Mouse (Mus musculus) kidney, postnatal 0 days (tissue): ENCODE measurements at regions not wholly inside any gene's neighbourhood (a gene's known extent, or its start where the extent isn't known, plus 50 kb on each side); places are given as distances from the start of the nearest gene placed in this dataset.

Source experiments
- ATAC-seq: fragments of 200-750 bp; cut with Nextera tagmentation; replicated peaks from 2 replicates; pipeline ENCODE4 v1.8.0; 2017; ENCODE audit warnings: low read depth, moderate number of reproducible peaks, moderate TSS enrichment, moderate library complexity; ENCODE audit not compliant: low FRiP score
- DNase-seq: peaks from one replicate; pipeline ENCODE4 v3.0.0-alpha.2; 2016; ENCODE audit warnings: low spot score
- H3K27ac ChIP-seq: fragments of 300-500 bp; sonication (generic); 2 replicates; pipeline ENCODE4 v1.5.1; 2014; ENCODE audit warnings: mild to moderate bottlenecking
- H3K27me3 ChIP-seq: fragments of 300-500 bp; sonication (generic); 2 replicates; pipeline ENCODE4 v1.6.1; 2014; ENCODE audit warnings: low read length, mixed read lengths; ENCODE audit not compliant: insufficient read depth
- H3K36me3 ChIP-seq: fragments of 300-500 bp; sonication (generic); 2 replicates; pipeline ENCODE4 v1.6.1; 2014; ENCODE audit warnings: low read length, mixed read lengths; ENCODE audit not compliant: insufficient read depth
- H3K4me1 ChIP-seq: fragments of 300-500 bp; sonication (generic); replicated peaks from 2 replicates; pipeline ENCODE4 v1.6.1; 2014; ENCODE audit warnings: antibody characterized with exemption, low read length, mixed read lengths; ENCODE audit not compliant: insufficient read depth
- H3K4me2 ChIP-seq: fragments of 300-500 bp; sonication (generic); 2 replicates; pipeline ENCODE4 v1.6.1; 2014; ENCODE audit warnings: mild to moderate bottlenecking, low read length, moderate library complexity, mixed read lengths
- H3K4me3 ChIP-seq: fragments of 300-500 bp; sonication (generic); replicated peaks from 2 replicates; pipeline ENCODE4 v1.5.1; 2014; ENCODE audit warnings: low read depth, low read length
- H3K9ac ChIP-seq: fragments of 300-500 bp; sonication (generic); 2 replicates; pipeline ENCODE4 v1.6.1; 2014; ENCODE audit warnings: low read depth, low read length
- H3K9me3 ChIP-seq: fragments of 300-500 bp; sonication (generic); replicated peaks from 2 replicates; pipeline ENCODE4 v1.6.1; 2016; ENCODE audit warnings: low read length, inconsistent platforms, mixed read lengths
- CTCF ChIP-seq: IDR thresholded peaks from 2 replicates; pipeline ENCODE4 v1.5.1; 2016; ENCODE audit warnings: antibody characterized with exemption, low read depth, mild to moderate bottlenecking, moderate library complexity
- WGBS: fragments of 180-500 bp; shearing (Covaris S2); extraction: QIAGEN DNeasy Blood & Tissue Kit; methylation state at CpG from one replicate; pipeline ENCODE4 v1.1.7; 2014; 5-methylcytosine and 5-hydroxymethylcytosine counted together

GRCm38 (mm10) chr19:48864151-48864740 lies 658.4 kb downstream of the Sorcs3 start:
- H3K9me3 ChIP-seq = no peaks in the 10 kb centered on the region
- H3K4me3 ChIP-seq = no peak overlapping the region
- DNase-seq = peak; percentile 7
- TF ChIP-seq CTCF = no peak
- no peak overlapping the region for H3K27ac ChIP-seq
- H3K9ac ChIP-seq = no peak overlapping the region
- H3K4me2 ChIP-seq = no peak overlapping the region
- H3K27me3 ChIP-seq = no peaks in the 10 kb centered on the region
- ATAC-seq = no peak; the same call in 1 of the 2 replicates
- H3K4me1 ChIP-seq = no peaks in the 10 kb centered on the region
- no peaks in the 10 kb centered on the region for H3K36me3 ChIP-seq
- 44% methylated on average over 9 of the region's 9 CpGs for WGBS

DNA sequence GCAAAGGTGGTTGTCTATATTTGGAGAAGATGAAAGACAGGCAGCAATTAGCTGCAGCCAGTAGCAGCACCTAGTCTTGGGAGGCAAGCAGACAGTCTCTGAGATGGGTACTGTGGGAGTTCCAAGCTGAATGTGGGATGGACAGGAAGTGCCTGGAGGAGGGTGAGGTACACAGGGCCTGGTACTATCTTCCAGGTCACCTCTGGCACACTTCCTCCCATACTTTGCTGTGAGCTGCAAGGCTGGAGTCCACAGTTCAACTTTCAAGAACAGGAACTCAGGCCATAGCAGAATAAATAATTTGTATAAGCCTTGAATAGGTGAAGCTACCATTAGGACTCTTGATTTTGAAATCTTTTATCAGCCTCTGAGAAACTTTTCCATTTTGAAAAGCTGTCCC lies 665.8 kb downstream of the Sorcs3 start:
- Histone ChIP-seq H3K4me1 (no peaks in the 10 kb centered on the region), H3K9me3 (no peaks in the 10 kb centered on the region), H3K27me3 (no peaks in the 10 kb centered on the region), H3K4me3 (no peak overlapping the region), H3K4me2 (no peak overlapping the region), H3K9ac (no peak overlapping the region), H3K27ac (no peak overlapping the region), H3K36me3 (no peaks in the 10 kb centered on the region)
- TF ChIP-seq CTCF = no peak
- ATAC-seq (no peak), DNase-seq (no peak)

DNA sequence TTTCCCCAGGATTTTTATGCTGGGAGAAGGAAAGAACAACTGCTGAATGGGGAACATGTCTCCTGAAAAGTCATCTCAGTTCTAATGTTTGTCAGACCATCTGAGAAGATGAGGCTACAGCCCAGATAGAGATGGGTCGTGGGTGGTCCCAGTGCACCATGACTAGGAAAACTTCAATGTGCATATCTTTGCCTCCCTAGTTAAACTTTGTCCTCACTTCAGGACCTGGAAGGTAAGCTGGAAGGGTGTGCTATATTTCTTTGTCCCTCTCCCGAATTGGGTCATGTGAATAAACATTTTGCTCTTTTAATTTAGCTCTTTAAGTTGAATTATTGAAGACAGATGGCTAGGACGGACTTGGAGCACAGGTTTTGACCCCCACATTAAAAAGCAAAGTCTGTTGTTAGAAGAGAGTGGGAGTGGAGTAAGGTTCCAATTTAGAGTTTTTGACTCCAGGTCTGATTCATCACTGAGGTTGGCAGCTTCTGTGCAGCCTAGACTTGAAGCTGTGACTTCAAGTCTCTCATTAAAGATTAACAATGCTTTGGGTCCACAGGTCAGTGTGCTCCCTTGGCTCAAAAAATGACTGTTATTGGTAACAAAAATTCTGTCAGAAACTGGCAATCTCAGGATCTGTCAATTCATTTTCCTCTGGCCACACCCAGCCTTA lies 675.8 kb downstream of the Sorcs3 start:
- ATAC-seq = no peak
- Histone ChIP-seq H3K4me3 (no peak overlapping the region), H3K9me3 (no peaks in the 10 kb centered on the region), H3K4me2 (no peak overlapping the region), H3K9ac (no peak overlapping the region), H3K36me3 (no peaks in the 10 kb centered on the region), H3K27ac (no peak overlapping the region), H3K27me3 (no peaks in the 10 kb centered on the region), H3K4me1 (no peaks in the 10 kb centered on the region)
- peak; percentile 65 for DNase-seq
- TF ChIP-seq CTCF = no peak
- WGBS = 11% methylated on average over 3 of the region's 3 CpGs

GRCm38 (mm10) chr19:48908236-48908635 lies 702.4 kb downstream of the Sorcs3 start:
- H3K36me3 ChIP-seq = no peaks in the 10 kb centered on the region
- no peaks in the 10 kb centered on the region for H3K4me1 ChIP-seq
- DNase-seq = no peak
- H3K9ac ChIP-seq = no peak overlapping the region
- TF ChIP-seq CTCF = no peak
- no peak for ATAC-seq
- no peak overlapping the region for H3K27ac ChIP-seq
- H3K9me3 ChIP-seq = no peaks in the 10 kb centered on the region
- no peaks in the 10 kb centered on the region for H3K27me3 ChIP-seq
- H3K4me3 ChIP-seq = no peak overlapping the region
- no peak overlapping the region for H3K4me2 ChIP-seq

DNA sequence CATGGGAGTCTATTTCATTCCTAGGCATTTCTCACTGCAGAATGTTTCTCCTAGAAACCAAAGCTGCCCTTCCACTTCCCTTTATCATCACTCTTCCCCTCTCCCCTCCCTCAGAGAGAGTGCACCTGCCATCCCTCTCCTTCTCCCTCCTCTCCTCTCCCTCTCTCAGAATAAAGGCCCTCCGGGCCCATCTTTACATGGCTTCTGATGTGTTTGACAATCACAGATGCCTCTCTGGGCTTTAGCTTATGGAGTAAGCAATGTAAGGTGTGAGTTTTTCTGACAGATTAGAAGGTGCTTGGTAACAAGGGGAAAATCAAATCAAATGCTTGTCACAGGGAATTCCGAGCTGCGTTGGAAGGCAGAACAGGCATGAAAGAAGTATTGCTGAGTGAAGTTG lies 707.2 kb downstream of the Sorcs3 start:
- TF ChIP-seq CTCF = no peak
- Histone ChIP-seq H3K4me1 (no peaks in the 10 kb centered on the region), H3K9ac (no peak overlapping the region), H3K4me3 (no peak overlapping the region), H3K27me3 (no peaks in the 10 kb centered on the region), H3K27ac (no peak overlapping the region), H3K36me3 (no peaks in the 10 kb centered on the region), H3K9me3 (no peaks in the 10 kb centered on the region), H3K4me2 (no peak overlapping the region)
- ATAC-seq = no peak
- 90% methylated on average over 3 of the region's 3 CpGs for WGBS
- no peak for DNase-seq

DNA sequence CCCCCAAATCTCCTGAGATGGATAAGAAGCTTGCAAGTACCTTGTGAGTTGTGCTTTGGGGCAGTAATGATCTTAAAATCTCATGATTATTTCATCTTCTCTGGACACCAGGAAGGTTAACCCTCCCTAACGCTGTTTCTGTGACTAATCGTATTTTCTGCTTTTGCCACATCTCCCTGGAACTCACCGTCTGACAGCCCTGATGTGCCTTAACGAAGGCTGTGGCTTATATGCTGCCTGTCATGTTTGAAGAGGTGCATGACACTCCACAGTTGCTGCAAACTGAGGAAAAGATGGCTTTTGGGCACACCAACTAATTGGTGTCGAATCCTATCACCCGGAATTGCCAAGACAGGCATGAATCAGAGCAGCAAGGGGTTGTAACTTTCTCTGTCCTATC lies 713.8 kb downstream of the Sorcs3 start:
- no peaks in the 10 kb centered on the region for H3K27me3 ChIP-seq
- no peaks in the 10 kb centered on the region for H3K9me3 ChIP-seq
- ATAC-seq (no peak), DNase-seq (no peak)
- no peak overlapping the region for H3K4me2 ChIP-seq
- no peak overlapping the region for H3K9ac ChIP-seq
- 75% methylated on average over 6 of the region's 6 CpGs for WGBS
- TF ChIP-seq CTCF = no peak
- no peak overlapping the region for H3K4me3 ChIP-seq
- H3K27ac ChIP-seq = no peak overlapping the region
- no peaks in the 10 kb centered on the region for H3K4me1 ChIP-seq
- no peaks in the 10 kb centered on the region for H3K36me3 ChIP-seq

DNA sequence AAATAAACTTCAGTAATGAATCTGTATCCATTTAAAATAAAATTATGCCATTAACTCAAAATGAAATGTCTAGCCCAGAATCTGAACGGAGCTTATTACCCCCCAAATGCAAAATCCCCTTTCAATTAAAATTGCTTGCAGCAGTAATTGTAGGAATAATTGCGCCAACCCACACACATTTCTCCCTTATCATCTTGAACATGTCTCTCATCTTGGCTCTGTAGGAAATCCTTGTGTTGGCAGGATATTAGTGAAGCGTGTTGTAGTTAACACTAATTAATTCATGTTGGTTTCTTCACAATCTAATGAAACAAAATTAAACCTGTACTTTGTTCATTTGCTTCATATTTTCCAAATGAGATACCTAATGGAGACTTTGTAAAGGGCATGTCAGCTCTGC lies 741.8 kb downstream of the Sorcs3 start:
- Histone ChIP-seq H3K9me3 (no peaks in the 10 kb centered on the region), H3K9ac (no peak overlapping the region), H3K4me2 (no peak overlapping the region), H3K4me1 (no peaks in the 10 kb centered on the region), H3K4me3 (no peak overlapping the region), H3K36me3 (no peaks in the 10 kb centered on the region), H3K27ac (no peak overlapping the region), H3K27me3 (no peaks in the 10 kb centered on the region)
- no peak for TF ChIP-seq CTCF
- no peak for DNase-seq
- ATAC-seq = no peak
- WGBS = 88% methylated on average over 3 of the region's 3 CpGs
